Mouse (Mus musculus): ENCODE data around the gene Ccdc77.
"Not testable (repeated sequence)": the region's sequence is repeated elsewhere in the genome, so short reads cannot be mapped to it uniquely, and the experiment has no call there.

The Ccdc77 gene

GRCm38 (mm10) chr6:120309338-120309737 is 54.8 kb downstream of the Ccdc77 start:
- DNase-seq, result no peak

GRCm38 (mm10) chr6:120306859-120307594 is 57.1 kb downstream of the Ccdc77 start:
- DNase-seq, result no peak

- DNase-seq, result no peak
Measured at GRCm38 (mm10) chr6:120302755-120303316, 61.3 kb downstream of the Ccdc77 start.

GRCm38 (mm10) chr6:120301137-120301536 is 63.0 kb downstream of the Ccdc77 start:
- DNase-seq, result peak; percentile 36

GRCm38 (mm10) chr6:120296589-120296988 is 67.6 kb downstream of the Ccdc77 start:
- DNase-seq, result not testable (repeated sequence)

GRCm38 (mm10) chr6:120294785-120295133 is 69.4 kb downstream of the Ccdc77 start:
- peak; percentile 67 for DNase-seq

- peak; percentile 5 for DNase-seq
Measured at GRCm38 (mm10) chr6:120294056-120294784, 70.0 kb downstream of the Ccdc77 start, which contains the start of the genes D330020A13Rik and B4galnt3. D330020A13Rik (plus strand) TSS chr6:120294364. B4galnt3 (minus strand) TSS chr6:120294559.

GRCm38 (mm10) chr6:120291396-120292009 is 72.7 kb downstream of the Ccdc77 start:
- no peak for DNase-seq

- no peak for DNase-seq
Measured at GRCm38 (mm10) chr6:120289430-120289829, 74.7 kb downstream of the Ccdc77 start.

GRCm38 (mm10) chr6:120288541-120288940 is 75.6 kb downstream of the Ccdc77 start:
- no peak for DNase-seq

GRCm38 (mm10) chr6:120287279-120287678 is 76.9 kb downstream of the Ccdc77 start:
- no peak for DNase-seq

- DNase-seq, result no peak
Measured at GRCm38 (mm10) chr6:120276874-120277449, 87.2 kb downstream of the Ccdc77 start.

GRCm38 (mm10) chr6:120275301-120275700 is 88.9 kb downstream of the Ccdc77 start:
- peak; percentile 1 for DNase-seq

GRCm38 (mm10) chr6:120274887-120275286 is 89.3 kb downstream of the Ccdc77 start:
- DNase-seq, result no peak
